In the genomic region with DNA sequence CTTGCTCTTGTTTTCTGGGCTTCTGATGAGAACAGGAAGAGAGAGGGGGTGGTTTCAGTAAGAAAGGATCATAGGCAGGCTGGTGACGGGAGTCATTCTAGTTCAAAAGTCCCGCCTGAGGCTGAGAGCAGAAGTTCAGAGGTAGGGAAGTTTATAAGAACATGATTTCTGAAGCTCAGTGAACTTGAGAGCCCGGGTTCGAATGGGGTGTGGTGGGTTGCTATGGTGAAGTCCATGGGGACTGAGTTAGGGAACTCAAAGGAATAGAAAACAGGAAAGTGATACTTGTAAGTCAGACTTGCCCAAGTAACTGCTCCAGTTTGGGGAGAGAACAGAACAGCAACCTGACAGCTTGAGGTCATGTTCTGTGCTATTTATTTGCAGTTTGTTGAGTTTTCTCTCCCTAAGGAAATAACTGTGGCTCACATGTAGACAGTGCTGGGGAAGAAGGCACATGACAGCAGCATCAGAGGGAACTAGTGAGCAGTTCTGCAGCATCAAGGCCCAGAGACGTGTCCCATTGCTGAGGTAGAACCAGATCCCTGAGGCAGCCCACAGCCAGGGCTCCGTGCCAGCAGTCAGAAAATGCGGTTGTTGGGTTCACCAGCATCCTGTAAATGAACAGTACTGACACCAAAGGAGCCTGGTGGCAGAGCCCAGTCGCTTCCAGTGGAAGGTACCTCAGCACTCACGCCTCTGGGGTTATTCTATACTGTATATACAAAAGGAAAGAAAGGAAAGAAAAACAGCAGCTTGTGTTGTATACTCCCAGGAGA, we compare ENCODE assay signal across 8 mouse cellular contexts. TPM values are rescaled to one million over a fixed set of nuclear protein-coding genes. Genes with fewer than 3 reads are reported as not detected.
DNase-seq lines count a peak whose midpoint lies in the region; ATAC-seq lines count a peak whose summit lies in the region.

No protein-coding gene starts in this region.

- ATAC-seq in frontal cortex, adult (ENCODE audit: low TSS enrichment): peak; percentile 17; the same call in 1 of the 2 replicates

- DNase-seq in frontal cortex, postnatal 14 days (ENCODE audit: low spot score in 2 of 2): no peak
- DNase-seq in right cerebral cortex, postnatal 10 days (ENCODE audit: low spot score in 2 of 2): peak; percentile 62 to 71
- no peak for DNase-seq in right cerebral cortex, adult 18-20 months
- DNase-seq in gastrocnemius, postnatal 25 days: peak; percentile 41
- DNase-seq in lung, postnatal 25 days (ENCODE audit: low spot score): peak; percentile 39
- DNase-seq in frontal cortex, postnatal 25 days (ENCODE audit: low spot score in 2 of 2): no peak
- no peak for DNase-seq in testis, postnatal 14 days (ENCODE audit: low spot score)

RNA-seq across cellular contexts. Expression of a gene that starts 52.4 kb away (rescaled TPM):
- total RNA-seq in gastrocnemius, postnatal 25 days (2021): 1 to 10 TPM; 7.1 to 9.8 TPM

Comparison
In these comparisons a context has a peak if more than half of its experiments do, and no peak if none do; other contexts are left out.
1. DNase-seq: peak in right cerebral cortex, postnatal 10 days (2 of 2), gastrocnemius, postnatal 25 days (single experiment) and lung, postnatal 25 days (single experiment); none in frontal cortex, postnatal 14 days (0 of 2), right cerebral cortex, adult 18-20 months (single experiment), frontal cortex, postnatal 25 days (0 of 2) and testis, postnatal 14 days (single experiment).